Mouse (Mus musculus) heart, adult 10 weeks (tissue): ENCODE data around the gene Gab2. TPM values are rescaled to one million over a fixed set of nuclear protein-coding genes. Genes with fewer than 3 reads are reported as not detected.

ENCODE experiments used
- polyA plus RNA-seq: library from polyadenylated mRNA; stranded (reverse); fragments of 350-450 nt; fragmentation: Illumina TruSeq; extraction: RNeasy Lipid Tissue Mini Kit (QIAGEN cat#74804); gene quantifications from one replicate; pipeline ENCODE4 v1.2.3, GENCODE M21; 2014; ENCODE audit warnings: low read depth, low replicate concordance

Gab2 gene
- 12.6 TPM for polyA plus RNA-seq

GRCm38 (mm10) chr7:97081242-97081958, at the start of gene Gab2:
TSS of gene Gab2 (plus strand) at chr7:97081586.

GRCm38 (mm10) chr7:97331726-97332666, 250.6 kb downstream of the Gab2 start, which contains the start of the genes Usp35 and Kctd21:
TSS of gene Usp35 (minus strand) at chr7:97332020.
TSS of gene Kctd21 (plus strand) at chr7:97332327.

Other genes starting within 250 kb of the Gab2 start
- gene Nars2, start 130.1 kb upstream of the Gab2 start, polyA plus RNA-seq, result 12.8 TPM